Mouse (Mus musculus): ENCODE measurements at regions not wholly inside any gene's neighbourhood (a gene's known extent, or its start where the extent isn't known, plus 50 kb on each side); places are given as distances from the start of the nearest gene placed in this dataset.

DNA sequence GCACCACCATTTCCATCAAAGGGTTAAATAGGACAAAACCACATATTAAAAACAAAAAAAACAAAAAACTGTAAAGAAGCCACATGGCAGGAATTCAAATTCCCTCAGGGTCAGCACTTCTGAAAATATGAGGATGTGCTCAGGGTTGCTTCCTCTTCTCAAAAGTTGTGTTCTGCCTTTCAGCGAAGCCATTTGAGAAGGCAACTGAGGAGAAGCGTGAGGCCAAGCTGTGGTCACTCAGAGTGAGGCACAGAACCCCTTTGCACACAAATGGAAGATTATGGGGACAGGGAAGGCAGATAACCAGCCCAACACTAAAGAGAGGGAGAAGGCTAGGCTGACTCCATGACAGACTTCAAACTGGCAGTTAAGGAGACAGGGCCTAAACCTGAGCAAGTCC lies 142.8 kb upstream of the Jade1 start:
- Histone ChIP-seq H3K4me1 (replicated peaks) (0 out of 2 replicates have a peak, but pooled peaks cover 4% of the 10 kb centered on the region), H3K4me2 (no peak overlapping the region), H3K9ac (replicated peaks) (no peak overlapping the region), H3K9me3 (no peaks in the 10 kb centered on the region; the same call in 1 of the 2 replicates), H3K27ac (no peak overlapping the region), H3K27me3 (0 out of 2 replicates have a peak, but pooled peaks cover 3% of the 10 kb centered on the region), H3K36me3 (no peaks in the 10 kb centered on the region), H3K4me3 (replicated peaks) (no peak overlapping the region)
- ATAC-seq (ENCODE audit: insufficient number of reproducible peaks, insufficient read depth, low FRiP score, low TSS enrichment, low read depth): no peak
- 74% methylated on average over 2 of the region's 2 CpGs for WGBS

DNA sequence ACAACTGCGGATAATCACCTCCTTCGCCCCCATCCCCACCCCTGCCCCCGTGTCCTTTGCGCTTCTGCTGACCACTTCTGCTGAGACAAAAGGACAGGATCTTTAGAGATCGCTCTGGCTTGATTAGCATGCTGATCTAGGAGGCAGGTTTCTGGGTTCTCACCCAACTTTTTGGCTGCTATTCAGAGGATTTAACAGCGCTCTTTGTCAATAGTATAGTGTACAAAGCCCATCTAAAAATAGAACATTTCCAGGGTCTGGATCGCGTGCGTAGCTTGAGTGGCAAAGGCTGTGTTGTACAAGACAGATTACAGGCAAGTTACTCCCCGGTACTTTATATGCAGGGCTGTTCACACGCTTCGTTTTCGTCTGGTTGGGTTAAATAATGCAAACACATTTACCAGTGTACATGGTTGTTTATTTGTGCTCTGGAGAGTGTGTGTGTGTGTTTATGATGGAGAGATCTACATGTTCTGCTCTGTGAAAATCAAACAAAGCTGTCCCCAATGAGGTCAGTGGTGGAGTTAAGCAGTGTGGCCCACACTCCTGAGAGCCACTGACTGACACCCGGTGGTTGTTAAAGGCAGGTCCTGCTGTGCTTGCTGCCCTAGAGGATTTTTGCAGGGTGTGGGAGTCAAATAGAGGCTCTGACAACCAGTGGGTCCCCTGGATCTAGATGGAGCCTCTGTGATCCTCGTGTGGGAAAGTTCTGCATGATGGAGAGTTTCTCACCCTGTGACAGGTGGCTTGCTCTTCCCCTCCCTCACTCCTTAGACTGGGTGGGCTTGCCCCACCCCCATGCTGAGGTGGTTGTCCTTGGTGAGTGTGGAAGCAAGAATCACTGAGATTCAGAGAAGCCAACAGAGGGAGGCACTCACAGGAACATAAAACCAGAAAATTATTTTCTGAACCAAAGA lies 146.5 kb upstream of the Jade1 start:
- no peak; the same call in 1 of the 2 replicates for ATAC-seq (ENCODE audit: insufficient number of reproducible peaks, insufficient read depth, low FRiP score, low TSS enrichment, low read depth)
- Histone ChIP-seq H3K27ac (no peak overlapping the region), H3K9ac (replicated peaks) (no peak overlapping the region)

DNA sequence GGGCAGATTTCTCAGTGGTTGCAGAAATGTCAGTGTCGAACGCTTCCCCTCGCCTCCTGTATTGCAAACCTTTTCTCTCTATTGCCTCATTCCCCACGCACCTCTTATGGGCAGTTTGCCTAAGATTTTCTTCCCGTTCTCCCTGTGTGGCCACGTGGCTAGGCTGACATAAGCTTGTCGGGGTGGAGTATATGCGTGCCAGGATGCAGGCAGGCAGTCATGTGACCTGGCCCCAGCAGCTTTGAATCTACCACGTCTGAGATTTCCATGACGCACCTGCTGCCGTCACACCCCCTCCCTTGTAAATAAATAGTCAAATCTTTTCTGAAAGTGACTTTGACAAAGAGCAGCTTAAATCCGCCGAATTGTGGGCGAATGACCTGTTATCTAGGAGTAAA lies 147.1 kb upstream of the Jade1 start:
- ATAC-seq (ENCODE audit: insufficient number of reproducible peaks, insufficient read depth, low FRiP score, low TSS enrichment, low read depth): peak; percentile 73; the same call in 1 of the 2 replicates
- no peak overlapping the region for H3K27ac ChIP-seq
- WGBS: 12% methylated on average over 14 of the region's 14 CpGs

More for the DNA sequence above, 146.5 kb upstream of the Jade1 start:
- H3K36me3 ChIP-seq: no peaks in the 10 kb centered on the region
- 0 out of 2 replicates have a peak, but pooled peaks cover 3% of the 10 kb centered on the region for H3K27me3 ChIP-seq
- H3K4me2 ChIP-seq: peak overlapping the region; percentile 63
- no peaks in the 10 kb centered on the region for H3K9me3 ChIP-seq
- 25% methylated on average over 15 of the region's 15 CpGs for WGBS
- 0 out of 2 replicates have a peak, but pooled peaks cover 4% of the 10 kb centered on the region for H3K4me1 ChIP-seq (replicated peaks)
- H3K4me3 ChIP-seq (replicated peaks): peak overlapping the region; percentile 36

DNA sequence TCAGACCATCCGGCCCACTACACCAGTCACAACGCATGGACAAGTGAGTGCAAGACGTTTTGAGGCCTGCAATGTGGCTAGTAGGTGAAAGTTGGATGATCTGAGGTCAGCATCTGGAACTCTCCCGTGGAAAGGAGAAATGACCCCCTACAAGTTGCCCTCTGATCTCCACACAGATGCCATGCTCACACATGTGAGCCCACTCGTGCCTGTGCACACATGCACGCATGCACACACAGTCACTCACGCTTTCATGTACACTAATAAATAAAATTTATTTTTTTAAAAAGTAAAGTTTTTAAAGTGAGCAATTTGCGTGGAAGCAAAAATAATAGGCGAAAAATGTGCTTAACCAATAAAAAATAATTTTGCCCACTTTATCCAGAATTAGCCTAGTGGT lies 147.5 kb upstream of the Jade1 start:
- Histone ChIP-seq H3K9ac (replicated peaks) (no peak overlapping the region), H3K9me3 (no peaks in the 10 kb centered on the region), H3K4me1 (replicated peaks) (0 out of 2 replicates have a peak, but pooled peaks cover 4% of the 10 kb centered on the region), H3K27me3 (0 out of 2 replicates have a peak, but pooled peaks cover 3% of the 10 kb centered on the region), H3K36me3 (no peaks in the 10 kb centered on the region), H3K27ac (no peak overlapping the region), H3K4me2 (peak overlapping the region; percentile 63), H3K4me3 (replicated peaks) (peak overlapping the region; percentile 36)
- no peak for ATAC-seq (ENCODE audit: insufficient number of reproducible peaks, insufficient read depth, low FRiP score, low TSS enrichment, low read depth)
- WGBS: 75% methylated on average over 9 of the region's 9 CpGs

More for the DNA sequence above, 147.1 kb upstream of the Jade1 start:
- H3K4me1 ChIP-seq (replicated peaks): 0 out of 2 replicates have a peak, but pooled peaks cover 4% of the 10 kb centered on the region
- 0 out of 2 replicates have a peak, but pooled peaks cover 3% of the 10 kb centered on the region for H3K27me3 ChIP-seq
- no peak overlapping the region for H3K9ac ChIP-seq (replicated peaks)
- peak overlapping the region; percentile 36 for H3K4me3 ChIP-seq (replicated peaks)
- H3K4me2 ChIP-seq: peak overlapping the region; percentile 63
- no peaks in the 10 kb centered on the region for H3K36me3 ChIP-seq
- no peaks in the 10 kb centered on the region for H3K9me3 ChIP-seq

GRCm38 (mm10) chr3:41407520-41407919 lies 148.0 kb upstream of the Jade1 start:
- no peak for ATAC-seq (ENCODE audit: insufficient number of reproducible peaks, insufficient read depth, low FRiP score, low TSS enrichment, low read depth)
- no peak overlapping the region for H3K4me2 ChIP-seq
- no peak overlapping the region for H3K4me3 ChIP-seq (replicated peaks)
- H3K36me3 ChIP-seq: no peaks in the 10 kb centered on the region
- 0 out of 2 replicates have a peak, but pooled peaks cover 4% of the 10 kb centered on the region for H3K4me1 ChIP-seq (replicated peaks)
- H3K9me3 ChIP-seq: no peaks in the 10 kb centered on the region
- no peak overlapping the region for H3K27ac ChIP-seq
- H3K9ac ChIP-seq (replicated peaks): no peak overlapping the region
- WGBS: 80% methylated on average over 1 of the region's 1 CpGs
- 0 out of 2 replicates have a peak, but pooled peaks cover 3% of the 10 kb centered on the region for H3K27me3 ChIP-seq

- Histone ChIP-seq H3K4me1 (replicated peaks) (no peaks in the 10 kb centered on the region), H3K36me3 (no peaks in the 10 kb centered on the region), H3K4me3 (replicated peaks) (no peak overlapping the region), H3K9me3 (no peaks in the 10 kb centered on the region), H3K4me2 (no peak overlapping the region), H3K9ac (replicated peaks) (no peak overlapping the region), H3K27ac (no peak overlapping the region), H3K27me3 (no peaks in the 10 kb centered on the region)
- no peak for ATAC-seq (ENCODE audit: insufficient number of reproducible peaks, insufficient read depth, low FRiP score, low TSS enrichment, low read depth)
- 88% methylated on average over 4 of the region's 4 CpGs for WGBS
These were observed 153.7 kb upstream of the Jade1 start for GRCm38 (mm10) chr3:41401881-41402280.

- ATAC-seq (ENCODE audit: insufficient number of reproducible peaks, insufficient read depth, low FRiP score, low TSS enrichment, low read depth): no peak
- Histone ChIP-seq H3K9ac (replicated peaks) (no peak overlapping the region), H3K27me3 (no peaks in the 10 kb centered on the region; the same call in 1 of the 2 replicates), H3K4me1 (replicated peaks) (peaks cover 6% of the 10 kb centered on the region), H3K27ac (no peak overlapping the region), H3K36me3 (no peaks in the 10 kb centered on the region), H3K4me2 (no peak overlapping the region), H3K4me3 (replicated peaks) (no peak overlapping the region), H3K9me3 (no peaks in the 10 kb centered on the region)
- WGBS: 23% methylated on average over 6 of the region's 6 CpGs
These were observed 165.7 kb upstream of the Jade1 start for GRCm38 (mm10) chr3:41389868-41390267.

GRCm38 (mm10) chr3:41387469-41388212 lies 167.9 kb upstream of the Jade1 start:
- Histone ChIP-seq H3K4me1 (replicated peaks) (peaks cover 14% of the 10 kb centered on the region), H3K4me3 (replicated peaks) (no peak overlapping the region), H3K4me2 (no peak overlapping the region), H3K27me3 (no peaks in the 10 kb centered on the region; the same call in 1 of the 2 replicates), H3K27ac (no peak overlapping the region), H3K36me3 (no peaks in the 10 kb centered on the region), H3K9me3 (0 out of 2 replicates have a peak, but pooled peaks cover 4% of the 10 kb centered on the region), H3K9ac (replicated peaks) (no peak overlapping the region)
- WGBS: 80% methylated on average over 9 of the region's 9 CpGs
- no peak for ATAC-seq (ENCODE audit: insufficient number of reproducible peaks, insufficient read depth, low FRiP score, low TSS enrichment, low read depth)

DNA sequence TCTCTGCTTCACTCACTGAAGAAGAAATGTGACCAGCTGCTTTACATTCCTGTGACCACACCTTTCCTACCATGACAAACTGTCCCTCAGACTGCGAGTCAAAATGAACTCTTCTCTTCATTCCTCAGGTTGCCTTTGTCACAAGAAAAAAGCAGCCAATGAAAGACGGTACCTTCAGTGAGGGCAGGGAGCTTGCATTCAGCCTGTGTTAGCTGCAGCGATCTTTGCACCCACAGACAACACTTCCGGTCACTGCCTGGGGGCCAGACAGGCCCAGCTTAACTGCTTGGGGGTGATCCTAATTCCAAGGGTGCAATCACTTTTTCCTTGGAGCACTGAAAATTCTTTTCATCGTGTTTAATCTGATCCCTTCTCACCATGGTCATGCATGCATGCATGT lies 169.2 kb upstream of the Jade1 start:
- WGBS: 70% methylated on average over 5 of the region's 5 CpGs
- H3K27ac ChIP-seq: no peak overlapping the region
- H3K36me3 ChIP-seq: no peaks in the 10 kb centered on the region
- H3K9ac ChIP-seq (replicated peaks): no peak overlapping the region
- no peak overlapping the region for H3K4me2 ChIP-seq
- H3K27me3 ChIP-seq: no peaks in the 10 kb centered on the region; the same call in 1 of the 2 replicates
- H3K4me3 ChIP-seq (replicated peaks): no peak overlapping the region
- no peak for ATAC-seq (ENCODE audit: insufficient number of reproducible peaks, insufficient read depth, low FRiP score, low TSS enrichment, low read depth)
- H3K9me3 ChIP-seq: 0 out of 2 replicates have a peak, but pooled peaks cover 4% of the 10 kb centered on the region
- H3K4me1 ChIP-seq (replicated peaks): peaks cover 14% of the 10 kb centered on the region

DNA sequence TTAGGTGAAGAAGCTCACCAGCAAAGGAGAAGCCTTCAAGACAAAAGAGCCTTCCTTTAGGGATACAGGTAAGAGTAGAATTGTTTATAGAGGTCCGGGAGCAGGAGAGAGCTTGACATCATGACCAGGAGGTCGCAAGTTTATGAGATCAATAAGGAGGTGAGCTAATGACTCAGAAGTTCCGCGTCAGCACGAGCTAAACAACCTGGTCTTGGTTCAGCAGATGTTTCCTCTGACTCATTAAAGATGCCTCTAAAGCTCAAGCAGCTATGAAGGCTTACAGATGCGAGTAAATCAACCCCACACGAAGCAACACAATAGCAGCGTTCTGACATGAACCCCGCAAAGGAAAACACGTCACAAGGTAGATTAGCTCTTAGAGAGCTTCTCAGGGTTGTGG lies 171.1 kb upstream of the Jade1 start:
- WGBS: 39% methylated on average over 10 of the region's 10 CpGs

DNA sequence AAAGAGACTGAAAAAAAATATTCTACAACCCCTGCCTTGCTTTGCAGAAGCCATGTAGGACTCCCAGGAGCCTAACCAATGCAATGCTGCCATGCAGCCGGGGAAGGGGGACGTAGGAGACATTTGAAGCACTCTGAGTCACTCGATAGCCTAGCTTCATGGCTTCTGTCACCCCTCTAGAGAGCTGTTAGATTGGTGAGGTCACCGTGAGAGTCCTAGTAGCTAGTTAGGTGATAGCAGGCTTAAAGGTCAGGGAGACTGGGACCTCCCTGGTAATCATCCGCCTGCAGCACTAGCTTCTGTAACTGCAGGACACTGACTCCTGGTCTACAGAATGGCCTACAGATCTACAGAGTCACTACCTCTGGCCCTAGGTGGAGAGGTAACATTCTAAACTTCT lies 177.0 kb upstream of the Jade1 start:
- Histone ChIP-seq H3K27me3 (no peaks in the 10 kb centered on the region), H3K9ac (replicated peaks) (no peak overlapping the region), H3K9me3 (0 out of 2 replicates have a peak, but pooled peaks cover 2% of the 10 kb centered on the region), H3K4me2 (no peak overlapping the region), H3K27ac (no peak overlapping the region), H3K4me3 (replicated peaks) (no peak overlapping the region), H3K4me1 (replicated peaks) (0 out of 2 replicates have a peak, but pooled peaks cover 9% of the 10 kb centered on the region), H3K36me3 (no peaks in the 10 kb centered on the region)
- 80% methylated on average over 5 of the region's 5 CpGs for WGBS
- ATAC-seq (ENCODE audit: insufficient number of reproducible peaks, insufficient read depth, low FRiP score, low TSS enrichment, low read depth): no peak

More for the DNA sequence above, 171.1 kb upstream of the Jade1 start:
- Histone ChIP-seq H3K4me1 (replicated peaks) (peaks cover 14% of the 10 kb centered on the region), H3K9ac (replicated peaks) (no peak overlapping the region), H3K36me3 (no peaks in the 10 kb centered on the region), H3K9me3 (0 out of 2 replicates have a peak, but pooled peaks cover 4% of the 10 kb centered on the region), H3K4me3 (replicated peaks) (no peak overlapping the region), H3K27ac (no peak overlapping the region), H3K4me2 (no peak overlapping the region), H3K27me3 (no peaks in the 10 kb centered on the region; the same call in 1 of the 2 replicates)
- ATAC-seq (ENCODE audit: insufficient number of reproducible peaks, insufficient read depth, low FRiP score, low TSS enrichment, low read depth): no peak
